Mouse (Mus musculus): Measurements from ENCODE around the gene Bmp6.

Bmp6 gene

GRCm38 (mm10) chr13:38511979-38512378 lies 167.1 kb downstream of the Bmp6 start:
- DNase-seq (ENCODE audit: low read depth, low spot score): no peak

GRCm38 (mm10) chr13:38513921-38514320 lies 169.0 kb downstream of the Bmp6 start:
- no peak for DNase-seq (ENCODE audit: low read depth, low spot score)

- DNase-seq (ENCODE audit: low read depth, low spot score): no peak
Observed at GRCm38 (mm10) chr13:38515431-38515830, 170.5 kb downstream of the Bmp6 start.

GRCm38 (mm10) chr13:38515845-38516244 lies 170.9 kb downstream of the Bmp6 start:
- DNase-seq (ENCODE audit: low read depth, low spot score): no peak

GRCm38 (mm10) chr13:38516582-38516981 lies 171.7 kb downstream of the Bmp6 start:
- DNase-seq (ENCODE audit: low read depth, low spot score): no peak

- DNase-seq (ENCODE audit: low read depth, low spot score): no peak
Observed at GRCm38 (mm10) chr13:38520299-38520698, 175.4 kb downstream of the Bmp6 start.

GRCm38 (mm10) chr13:38522056-38522654 lies 177.2 kb downstream of the Bmp6 start:
- DNase-seq (ENCODE audit: low read depth, low spot score): no peak

- DNase-seq (ENCODE audit: low read depth, low spot score): no peak
Observed at GRCm38 (mm10) chr13:38523231-38523630, 178.3 kb downstream of the Bmp6 start.

GRCm38 (mm10) chr13:38525261-38525660 lies 180.4 kb downstream of the Bmp6 start:
- no peak for DNase-seq (ENCODE audit: low read depth, low spot score)

- DNase-seq (ENCODE audit: low read depth, low spot score): no peak
Observed at GRCm38 (mm10) chr13:38526116-38526515, 181.2 kb downstream of the Bmp6 start.

- DNase-seq (ENCODE audit: low read depth, low spot score): no peak
Observed at GRCm38 (mm10) chr13:38527041-38527796, 182.3 kb downstream of the Bmp6 start.

- peak; percentile 93 for DNase-seq (ENCODE audit: low read depth, low spot score)
Observed at GRCm38 (mm10) chr13:38527797-38528650, 183.1 kb downstream of the Bmp6 start.

GRCm38 (mm10) chr13:38528687-38529294 lies 183.9 kb downstream of the Bmp6 start, which contains the start of gene Txndc5:
Gene Txndc5, minus strand, starts transcription at chr13:38528824.
- DNase-seq (ENCODE audit: low read depth, low spot score): no peak

- no peak for DNase-seq (ENCODE audit: low read depth, low spot score)
Observed at GRCm38 (mm10) chr13:38529576-38529975, 184.7 kb downstream of the Bmp6 start.

GRCm38 (mm10) chr13:38531498-38531897 lies 186.6 kb downstream of the Bmp6 start:
- DNase-seq (ENCODE audit: low read depth, low spot score): no peak

- DNase-seq (ENCODE audit: low read depth, low spot score): no peak
Observed at GRCm38 (mm10) chr13:38533461-38533860, 188.6 kb downstream of the Bmp6 start.

GRCm38 (mm10) chr13:38534016-38534415 lies 189.1 kb downstream of the Bmp6 start:
- no peak for DNase-seq (ENCODE audit: low read depth, low spot score)

GRCm38 (mm10) chr13:38534731-38535130 lies 189.8 kb downstream of the Bmp6 start:
- no peak for DNase-seq (ENCODE audit: low read depth, low spot score)

- no peak for DNase-seq (ENCODE audit: low read depth, low spot score)
Observed at GRCm38 (mm10) chr13:38537521-38537920, 192.6 kb downstream of the Bmp6 start.

GRCm38 (mm10) chr13:38539192-38539900 lies 194.4 kb downstream of the Bmp6 start:
- DNase-seq (ENCODE audit: low read depth, low spot score): no peak

GRCm38 (mm10) chr13:38543455-38544125 lies 198.7 kb downstream of the Bmp6 start:
- DNase-seq (ENCODE audit: low read depth, low spot score): no peak
